Mouse (Mus musculus): ENCODE data around the gene Ccnyl1.

Ccnyl1 gene

DNA sequence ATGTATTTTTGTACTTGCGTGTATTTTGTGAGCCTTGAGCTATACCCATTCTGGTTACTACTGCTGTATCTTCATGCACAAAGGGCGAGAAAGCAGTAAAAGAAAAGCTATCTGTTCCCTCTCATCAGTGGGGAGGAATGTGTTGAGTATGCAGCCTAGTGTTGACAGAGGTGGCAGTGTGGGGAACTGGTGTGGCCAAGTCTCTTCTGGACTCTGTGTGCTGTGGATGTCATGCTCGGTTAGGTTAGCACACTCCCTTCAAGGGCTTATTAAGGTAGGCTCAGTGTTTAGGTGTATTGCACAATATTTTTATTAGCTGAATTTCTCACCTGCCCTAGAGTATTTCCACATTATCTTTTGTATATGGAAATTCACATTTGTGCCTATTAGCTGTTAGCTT is 11.5 kb downstream of the Ccnyl1 start:
- no peak for DNase-seq (ENCODE audit: low spot score in 2 of 2)

GRCm38 (mm10) chr1:64705230-64705629 is 15.0 kb downstream of the Ccnyl1 start:
- peak in 1 of 2 experiments; percentile 64 for DNase-seq (ENCODE audit: low spot score in 2 of 2)

GRCm38 (mm10) chr1:64706610-64707009 is 16.4 kb downstream of the Ccnyl1 start:
- DNase-seq (ENCODE audit: low spot score in 2 of 2), result no peak

GRCm38 (mm10) chr1:64709891-64710290 is 19.6 kb downstream of the Ccnyl1 start:
- no peak for DNase-seq (ENCODE audit: low spot score in 2 of 2)

DNA sequence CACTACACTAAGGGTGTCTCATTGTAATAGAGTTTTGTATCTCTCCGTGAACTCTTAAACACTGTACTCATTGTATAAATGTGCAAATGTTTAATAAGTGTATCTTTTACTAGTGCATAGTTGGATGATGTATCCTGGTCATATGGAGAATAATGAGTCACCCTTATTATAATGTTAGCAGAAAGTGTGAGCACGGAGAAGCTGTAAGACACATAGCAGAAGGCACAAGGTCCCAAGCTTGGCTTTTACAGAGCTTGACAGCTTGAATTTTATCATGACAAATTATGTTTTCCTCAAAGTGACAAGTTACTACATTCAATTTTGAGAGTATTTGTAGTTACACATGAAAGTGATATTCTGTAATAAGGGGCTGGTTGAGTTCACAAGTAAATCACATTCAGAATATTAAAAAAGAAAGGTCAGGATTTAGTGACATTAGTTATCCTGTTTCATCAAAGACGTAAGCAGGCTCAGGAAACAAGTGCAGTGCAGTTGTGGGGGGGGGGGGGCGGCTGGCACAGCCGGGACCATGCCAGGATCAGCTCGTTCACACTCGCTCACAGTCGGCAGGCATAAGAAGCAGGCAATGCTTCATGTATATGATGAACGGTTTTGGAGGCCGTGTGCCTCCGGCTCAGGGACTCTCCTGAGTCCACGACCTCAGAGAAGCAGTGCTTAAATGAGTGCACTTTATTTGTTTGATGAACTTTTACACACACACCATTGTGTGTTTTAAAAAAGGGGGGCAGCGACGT is 21.9 kb downstream of the Ccnyl1 start:
- DNase-seq (ENCODE audit: low spot score in 2 of 2), result no peak

GRCm38 (mm10) chr1:64715458-64715857 is 25.2 kb downstream of the Ccnyl1 start:
- DNase-seq (ENCODE audit: low spot score in 2 of 2), result no peak

GRCm38 (mm10) chr1:64716589-64717304 is 26.5 kb downstream of the Ccnyl1 start:
- no peak for DNase-seq (ENCODE audit: low spot score in 2 of 2)

DNA sequence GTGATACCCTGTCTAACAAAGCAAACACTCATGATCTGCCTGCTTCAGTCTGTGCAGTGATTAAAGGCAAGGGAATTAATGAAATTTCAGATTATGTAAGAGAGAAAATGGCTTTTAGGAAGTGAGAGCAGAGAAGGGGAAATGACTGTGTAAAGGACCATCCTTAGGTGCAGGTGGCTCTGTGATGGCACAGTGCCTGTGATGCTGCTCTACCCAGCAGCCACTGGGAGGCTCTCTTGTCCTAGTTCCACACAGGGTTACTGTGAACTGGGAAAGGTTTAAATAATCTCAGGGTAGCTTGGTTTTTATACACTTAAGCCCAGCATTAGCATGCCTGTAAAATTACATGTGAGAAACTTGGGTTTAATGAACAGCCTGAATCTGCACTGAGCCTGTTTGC is 27.2 kb downstream of the Ccnyl1 start:
- DNase-seq (ENCODE audit: low spot score in 2 of 2), result no peak

DNA sequence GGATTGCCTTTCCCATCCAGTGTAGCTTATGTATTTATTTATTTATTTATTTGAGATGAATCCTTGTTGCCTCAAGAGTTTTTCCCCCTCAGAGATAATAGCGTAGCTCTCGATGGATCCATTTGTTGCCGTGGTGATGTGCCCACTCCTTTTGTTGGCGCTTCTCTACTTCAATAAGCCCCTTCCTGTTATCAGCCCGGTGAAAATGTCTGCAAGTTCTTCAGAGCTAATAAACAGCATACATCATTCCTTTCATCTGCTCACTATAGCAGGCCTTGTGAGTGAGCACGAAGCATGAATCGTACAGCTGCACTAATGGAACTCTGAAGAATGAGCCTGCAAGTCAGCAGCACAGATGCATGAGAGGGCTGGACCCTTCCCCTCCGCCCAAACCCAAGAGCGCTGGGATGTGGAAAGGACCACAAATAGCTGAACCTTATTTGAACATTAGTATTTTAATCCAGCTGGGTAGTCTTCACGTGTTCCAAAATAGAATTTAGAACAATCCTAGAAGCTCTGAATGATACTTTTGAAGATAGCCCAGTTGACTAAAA is 30.9 kb downstream of the Ccnyl1 start:
- DNase-seq (ENCODE audit: low spot score in 2 of 2), result no peak

DNA sequence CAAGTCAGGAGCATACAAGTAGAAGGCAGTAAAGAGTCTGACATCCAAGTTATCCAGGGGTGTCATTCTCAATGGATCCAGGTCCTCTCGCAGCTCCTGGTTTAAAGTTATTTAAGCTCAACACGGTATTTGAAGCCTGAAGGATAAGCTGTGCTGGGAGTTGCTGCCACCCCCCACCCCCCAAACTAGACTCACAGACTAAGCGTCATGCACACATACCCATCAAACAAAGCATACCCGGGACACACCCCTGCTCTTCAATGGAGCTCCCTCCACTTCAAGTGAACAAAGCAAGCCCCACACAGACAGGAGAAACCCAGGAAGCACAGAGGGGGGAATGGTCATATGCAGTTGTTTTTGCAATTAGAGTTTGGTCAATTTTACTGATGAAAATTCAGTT is 39.8 kb downstream of the Ccnyl1 start:
- DNase-seq (ENCODE audit: low spot score in 2 of 2), result no peak

DNA sequence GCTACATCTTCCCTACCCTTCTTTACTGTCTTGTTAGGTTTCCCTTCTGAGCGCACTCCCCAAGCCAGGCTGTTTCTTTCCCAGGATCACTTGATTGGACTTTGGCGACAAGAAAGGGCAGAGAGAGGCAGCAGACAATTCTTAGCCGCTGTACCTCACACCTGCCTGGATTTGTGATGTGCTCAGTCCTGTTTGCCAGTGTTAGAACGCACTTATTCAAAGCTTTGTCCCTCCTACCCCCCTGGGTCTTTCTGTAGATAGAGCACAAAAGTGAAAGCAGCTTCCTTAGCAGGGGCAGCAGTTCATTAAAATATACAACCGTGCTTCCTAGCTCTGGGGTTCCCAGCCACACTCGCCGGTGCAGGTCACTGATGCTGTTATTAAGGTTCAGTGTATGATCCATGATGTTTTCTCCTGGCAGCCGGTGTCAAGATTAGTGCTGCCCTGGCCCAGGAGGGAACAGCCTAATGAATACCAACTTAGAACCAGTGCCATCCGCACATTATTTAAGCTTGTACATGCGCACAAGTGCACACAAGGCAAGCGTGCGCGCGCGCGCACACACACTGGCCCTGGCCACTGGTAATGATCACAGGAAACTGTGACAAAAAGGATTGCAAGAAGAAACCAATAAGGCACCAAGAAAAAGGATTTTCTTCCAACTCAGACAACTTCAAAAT is 41.2 kb downstream of the Ccnyl1 start:
- no peak for DNase-seq (ENCODE audit: low spot score in 2 of 2)

DNA sequence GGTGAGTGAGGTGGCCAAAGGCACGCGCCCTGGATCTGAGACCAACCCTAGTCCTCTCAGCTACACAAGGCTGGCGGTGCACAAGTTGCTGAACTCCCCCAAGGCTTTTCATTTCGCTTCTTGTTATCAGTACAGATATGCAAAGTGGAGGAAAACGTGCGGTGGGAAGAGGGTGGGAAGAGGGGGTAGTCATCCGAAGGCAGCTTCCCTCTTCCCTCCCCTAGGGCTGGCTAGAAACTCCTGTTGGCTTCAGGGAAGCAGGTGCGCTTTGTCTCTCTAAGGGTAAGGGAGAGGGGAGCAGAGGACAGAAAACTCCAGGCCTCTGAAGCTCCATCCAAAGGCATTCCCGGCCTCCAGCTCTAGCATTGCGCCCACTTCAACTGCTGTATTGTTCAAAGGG is 41.9 kb downstream of the Ccnyl1 start:
- DNase-seq (ENCODE audit: low spot score in 2 of 2), result no peak

- no peak for DNase-seq (ENCODE audit: low spot score in 2 of 2)
Measured at GRCm38 (mm10) chr1:64732637-64733200, 42.5 kb downstream of the Ccnyl1 start.

DNA sequence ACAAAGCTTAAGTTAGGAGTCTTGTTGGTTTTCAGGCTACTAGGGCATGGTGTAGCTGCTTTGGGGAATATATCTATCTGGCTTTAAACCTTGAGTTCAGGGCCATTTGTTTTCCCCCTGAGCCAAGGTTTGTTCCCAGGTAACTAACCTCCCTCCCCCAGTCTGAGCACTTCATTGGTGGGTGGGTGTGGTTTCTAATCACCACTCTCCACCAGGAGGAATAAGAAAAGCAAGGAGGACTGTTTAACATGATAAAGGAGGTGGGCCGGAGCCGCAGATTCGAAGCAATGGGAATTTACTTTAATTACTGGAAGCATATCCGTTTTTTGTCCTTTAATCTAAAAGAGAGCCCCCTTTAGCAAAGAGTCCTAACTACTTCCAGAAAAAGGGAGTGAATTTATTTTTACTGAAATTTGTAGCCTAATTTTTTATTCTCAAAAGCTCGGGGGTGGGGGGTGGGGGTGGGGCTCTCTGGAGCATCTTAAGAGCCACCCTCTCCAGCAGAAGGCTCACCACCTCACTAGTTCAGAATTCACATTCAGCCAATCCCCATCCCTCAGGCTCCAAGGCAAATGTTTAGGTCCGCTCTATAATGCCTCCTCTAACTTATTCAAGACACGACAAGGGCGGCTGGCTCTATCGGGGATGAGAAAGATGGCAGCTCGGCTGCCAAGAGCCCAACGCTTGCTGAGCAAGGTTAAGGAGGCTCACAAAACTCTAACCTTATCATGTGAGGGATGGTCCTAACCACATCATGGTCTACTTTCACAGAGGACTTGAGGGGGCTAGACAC is 43.4 kb downstream of the Ccnyl1 start:
- no peak for DNase-seq (ENCODE audit: low spot score in 2 of 2)

DNA sequence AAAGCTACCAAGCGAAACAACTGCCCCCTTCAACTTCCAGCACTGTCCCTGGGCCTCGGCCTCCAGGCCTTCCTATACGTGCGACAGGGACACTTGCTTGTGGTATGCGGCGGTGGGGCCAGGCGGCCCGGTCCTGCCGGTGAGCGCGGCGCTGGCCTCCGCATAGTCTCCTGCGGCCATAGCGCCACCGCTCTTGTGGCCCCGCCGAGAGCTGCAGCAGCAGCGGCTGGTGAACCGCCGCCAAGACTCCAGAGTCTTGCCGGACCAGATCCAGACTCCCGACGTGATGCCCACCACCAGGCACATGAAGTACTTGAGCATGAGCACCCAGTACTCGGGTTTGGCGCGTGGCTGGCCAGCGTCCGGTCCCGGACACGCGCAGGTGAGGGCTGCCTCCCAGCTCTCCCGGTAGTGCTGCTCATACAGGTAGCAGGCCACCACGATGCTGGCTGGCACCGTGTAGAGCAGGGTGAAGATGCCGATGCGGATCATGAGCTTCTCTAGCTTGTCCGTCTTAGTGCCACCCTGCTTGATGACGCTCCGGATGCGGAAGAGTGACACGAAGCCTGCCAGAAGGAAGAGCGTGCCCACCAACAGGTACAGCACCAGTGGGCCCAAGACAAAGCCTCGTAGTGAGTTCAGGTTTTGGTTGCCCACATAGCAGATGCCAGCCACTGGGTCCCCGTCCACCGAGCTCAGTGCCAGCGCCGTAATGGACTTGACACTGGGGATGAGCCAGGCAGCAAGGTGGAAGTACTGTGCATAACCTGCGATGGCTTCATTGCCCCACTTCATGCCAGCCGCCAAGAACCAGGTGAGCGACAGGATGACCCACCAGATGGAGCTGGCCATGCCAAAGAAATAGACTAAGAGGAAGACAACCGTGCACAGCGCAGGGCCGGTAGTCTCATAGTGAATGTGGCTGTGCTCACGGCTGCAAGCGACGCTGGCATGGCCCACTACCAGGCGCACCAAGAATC is 44.8 kb downstream of the Ccnyl1 start:
- DNase-seq (ENCODE audit: low spot score in 2 of 2), result no peak

GRCm38 (mm10) chr1:64735781-64736680 is 45.8 kb downstream of the Ccnyl1 start:
- no peak for DNase-seq (ENCODE audit: low spot score in 2 of 2)

DNA sequence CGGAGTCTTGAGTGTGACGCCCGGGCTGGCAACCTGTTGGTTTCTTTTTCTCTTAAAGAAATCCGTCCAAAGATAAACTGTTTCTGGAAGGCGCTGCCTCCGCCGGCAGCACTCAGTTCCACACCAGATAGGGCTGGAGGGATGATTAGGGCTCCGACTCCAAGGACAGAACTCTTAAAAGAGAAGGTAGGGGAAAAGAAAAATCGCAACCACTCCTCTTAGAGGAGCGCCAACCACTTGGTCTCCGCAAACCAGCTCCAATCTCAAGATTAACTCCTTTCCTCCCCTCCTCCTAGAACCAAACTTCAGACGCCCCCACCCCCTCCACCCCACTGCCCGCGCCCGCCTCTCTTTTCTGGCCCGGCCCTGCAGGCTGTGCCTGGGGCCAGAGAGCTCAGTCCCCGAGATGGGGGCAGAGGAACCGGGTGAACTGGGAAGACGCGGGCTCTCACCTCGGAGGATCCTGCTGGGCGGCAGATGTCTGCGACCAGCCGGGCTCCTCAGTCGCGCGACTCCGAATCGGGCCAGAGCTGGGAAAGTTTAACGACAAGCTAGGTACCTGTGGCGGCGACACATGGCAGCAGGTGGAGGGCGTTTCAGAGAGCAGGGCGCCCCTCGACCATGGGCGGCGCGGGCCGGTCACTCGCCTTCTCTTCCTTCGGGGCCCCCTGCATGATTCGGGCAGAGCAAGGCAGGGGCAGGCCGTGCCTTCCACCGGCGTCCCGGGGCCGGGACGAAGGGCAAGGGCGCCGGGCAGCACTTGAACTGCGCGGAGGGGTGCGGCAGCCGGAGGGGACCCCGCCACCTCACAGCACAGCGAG is 46.6 kb downstream of the Ccnyl1 start:
- DNase-seq (ENCODE audit: low spot score in 2 of 2), result no peak

- DNase-seq (ENCODE audit: low spot score in 2 of 2), result peak; percentile 48 to 64
Measured at GRCm38 (mm10) chr1:64737502-64738179, 47.4 kb downstream of the Ccnyl1 start, which contains the start of gene Fzd5. Gene Fzd5 (minus strand): TSS chr1:64737751.
